Mouse (Mus musculus) CH12.LX (cell line): ENCODE results near the gene Ppp1r3c.

ENCODE experiments used
- CHD1 ChIP-seq: IDR thresholded peaks from 2 replicates; pipeline ENCODE4 v1.6.1; 2012; ENCODE audit warnings: low read depth, low read length, improper control_type of control experiment, inconsistent platforms
- GABPA ChIP-seq: IDR thresholded peaks from 2 replicates; pipeline ENCODE4 v1.6.1; 2012; ENCODE audit warnings: low read depth, low read length, improper control_type of control experiment, inconsistent platforms; ENCODE audit not compliant: insufficient replicate concordance
- HCFC1 ChIP-seq: IDR thresholded peaks from 2 replicates; pipeline ENCODE4 v1.6.1; 2012; ENCODE audit warnings: low read depth, mild to moderate bottlenecking, inconsistent platforms, low read length, improper control_type of control experiment
- IRF4 ChIP-seq: IDR thresholded peaks from 2 replicates; pipeline ENCODE4 v1.6.1; 2014; ENCODE audit warnings: low read depth, mild to moderate bottlenecking, inconsistent platforms, low read length, improper control_type of control experiment
- JUN ChIP-seq: IDR thresholded peaks from 2 replicates; pipeline ENCODE4 v1.6.1; 2011; ENCODE audit warnings: low read depth, mild to moderate bottlenecking, low read length, improper control_type of control experiment, moderate library complexity; ENCODE audit not compliant: insufficient read depth
- MAX ChIP-seq: IDR thresholded peaks from 2 replicates; pipeline ENCODE4 v1.6.1; 2011; ENCODE audit warnings: low read length, improper control_type of control experiment
- PAX5 ChIP-seq: IDR thresholded peaks from 2 replicates; pipeline ENCODE4 v1.6.1; 2012; ENCODE audit warnings: low read length, inconsistent platforms, mixed read lengths
- POLR2A ChIP-seq: IDR thresholded peaks from 2 replicates; pipeline ENCODE4 v1.6.1; 2011; ENCODE audit warnings: low read depth, mild to moderate bottlenecking, improper control_type of control experiment, low read length
- SMC3 ChIP-seq: IDR thresholded peaks from 2 replicates; pipeline ENCODE4 v1.6.1; 2011; ENCODE audit warnings: low read depth, low read length, improper control_type of control experiment
- USF1 ChIP-seq: IDR thresholded peaks from 2 replicates; pipeline ENCODE4 v1.6.1; 2014; ENCODE audit warnings: low read depth, mild to moderate bottlenecking, inconsistent platforms, low read length, improper control_type of control experiment
- ZNF384 ChIP-seq: IDR thresholded peaks from 2 replicates; pipeline ENCODE4 v1.6.1; 2012; ENCODE audit warnings: low read depth, low read length, improper control_type of control experiment, inconsistent platforms

DNA sequence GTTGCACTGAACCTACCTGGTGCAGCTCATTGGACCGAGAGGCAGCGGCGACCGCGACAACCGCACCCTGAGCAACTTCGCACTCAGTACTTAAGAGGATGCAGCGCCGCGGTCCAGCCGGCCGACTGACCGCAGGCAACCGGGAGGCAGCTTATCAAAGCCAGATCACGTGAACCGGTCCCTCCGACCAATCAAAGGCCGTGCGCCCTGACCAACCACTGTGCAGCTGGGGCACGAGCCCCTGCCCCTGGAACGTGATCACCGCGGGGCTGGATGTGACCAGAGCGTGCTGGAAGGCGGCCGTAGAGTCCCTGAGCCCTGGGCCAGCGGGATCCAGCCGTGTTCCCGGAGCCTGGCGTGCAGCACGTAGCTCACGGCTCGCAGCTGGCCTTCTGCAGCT is at the start of gene Ppp1r3c:
- no peak for TF ChIP-seq PAX5
- no peak for TF ChIP-seq IRF4
- no peak for TF ChIP-seq HCFC1
- TF ChIP-seq USF1 = no peak
- no peak for TF ChIP-seq POLR2A
- TF ChIP-seq JUN = no peak
- TF ChIP-seq SMC3 = no peak
- no peak for TF ChIP-seq ZNF384
- no peak for TF ChIP-seq CHD1
- no peak for TF ChIP-seq MAX
- TF ChIP-seq GABPA = no peak
